Mouse (Mus musculus) mouse trophoblast stem cell (cell line): ENCODE data around the gene Mprip.
"Not testable (repeated sequence)": the region's sequence is repeated elsewhere in the genome, so short reads cannot be mapped to it uniquely, and the experiment has no call there.

Experiments
- in situ Hi-C, 2 experiments: fragments of 300-500 bp; cut with MseI, MboI; formaldehyde crosslinking; loops; 2 replicates in 1 of 2; 3 replicates in 1 of 2; pipeline ENCODE4 v1.15.1; 2025

Gene Mprip

DNA sequence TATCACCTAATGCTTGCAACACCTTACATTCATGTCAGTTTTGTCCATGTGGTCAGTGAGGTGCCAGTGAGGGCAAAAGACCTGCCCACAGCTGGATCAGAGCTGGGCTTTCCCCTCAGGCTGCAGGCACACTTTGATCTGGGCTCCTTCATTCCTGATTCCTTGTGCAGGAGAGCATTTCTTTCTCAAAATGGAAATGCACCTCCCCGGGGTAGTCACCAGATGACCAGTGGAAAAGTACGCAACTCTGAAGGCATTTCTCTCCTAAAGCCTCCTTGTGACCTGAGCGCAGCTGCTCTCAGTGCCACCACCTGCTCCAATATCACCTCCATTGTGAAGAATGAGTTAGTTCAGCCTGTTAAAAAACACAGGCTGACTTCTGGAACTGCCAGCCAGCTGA lies at the start of gene Mprip:
TSS of gene Mprip (plus strand) at position 301 of the 400 bp plus-strand sequence.
- in situ Hi-C loops = no loop called here

GRCm38 (mm10) chr11:59611646-59612045 lies 49.5 kb upstream of the Mprip start:
- in situ Hi-C loops = no loop called here

DNA sequence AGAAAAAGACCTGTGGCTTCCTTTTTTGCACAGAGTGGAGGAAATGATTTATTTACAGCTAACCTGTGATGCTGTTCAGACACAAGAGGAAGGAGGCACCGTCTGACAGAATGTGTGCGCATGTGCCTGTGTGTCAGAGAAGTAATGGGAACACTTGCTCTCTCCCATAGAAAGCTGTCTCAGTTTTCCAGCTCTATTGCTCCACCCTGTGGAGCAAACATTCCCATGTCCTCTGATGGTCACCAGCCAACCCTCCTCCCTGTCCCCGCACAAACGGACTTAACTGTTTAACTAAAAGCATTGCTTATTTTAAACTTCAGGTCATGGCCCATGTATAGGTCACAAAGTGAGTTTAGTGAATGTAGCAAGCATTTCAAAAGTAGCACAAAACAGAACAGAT lies 47.0 kb upstream of the Mprip start:
- in situ Hi-C loops = no loop called here

GRCm38 (mm10) chr11:59616986-59617385 lies 44.1 kb upstream of the Mprip start:
- in situ Hi-C loops = not testable (repeated sequence)

- in situ Hi-C loops = loop anchor here in 1 of 2 experiments (10.0 kb wide), 2 partner anchors 123 to 153 kb away; no protein-coding TSS in a partner anchor
Observed at GRCm38 (mm10) chr11:59622214-59622613, 38.9 kb upstream of the Mprip start.

GRCm38 (mm10) chr11:59624017-59624630 lies 37.0 kb upstream of the Mprip start:
- in situ Hi-C loops = loop anchor here in 1 of 2 experiments (10.0 kb wide), 2 partner anchors 121 to 151 kb away; no protein-coding TSS in a partner anchor

GRCm38 (mm10) chr11:59626192-59626591 lies 34.9 kb upstream of the Mprip start:
- in situ Hi-C loops = loop anchor here in 1 of 2 experiments (10.0 kb wide), 2 partner anchors 119 to 149 kb away; no protein-coding TSS in a partner anchor

GRCm38 (mm10) chr11:59628177-59628576 lies 32.9 kb upstream of the Mprip start:
- in situ Hi-C loops = loop anchor here in 1 of 2 experiments (10.0 kb wide), 2 partner anchors 117 to 147 kb away; no protein-coding TSS in a partner anchor

DNA sequence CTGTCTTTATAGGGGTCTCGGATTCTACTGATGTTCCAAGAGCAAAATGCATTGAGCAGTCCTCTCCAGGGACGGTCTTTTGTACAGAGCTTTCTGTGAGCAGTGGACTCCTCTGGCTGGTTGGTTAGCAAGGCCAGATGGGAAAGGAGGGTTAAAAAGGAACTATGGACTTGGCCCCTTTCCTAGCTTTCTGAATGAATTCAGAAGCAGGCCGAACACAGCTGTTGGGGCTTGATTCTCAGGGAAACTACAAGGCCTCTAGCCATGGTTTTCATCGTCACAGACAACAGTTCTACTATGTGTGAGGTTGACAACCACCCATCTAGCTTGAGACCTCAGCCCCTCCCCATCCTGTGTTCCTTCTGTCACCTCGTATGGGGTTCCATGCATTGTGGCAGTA lies 31.2 kb upstream of the Mprip start:
- in situ Hi-C loops = loop anchor here (10.0 kb wide), 3 partner anchors 115 to 145 kb away; no protein-coding TSS in a partner anchor

DNA sequence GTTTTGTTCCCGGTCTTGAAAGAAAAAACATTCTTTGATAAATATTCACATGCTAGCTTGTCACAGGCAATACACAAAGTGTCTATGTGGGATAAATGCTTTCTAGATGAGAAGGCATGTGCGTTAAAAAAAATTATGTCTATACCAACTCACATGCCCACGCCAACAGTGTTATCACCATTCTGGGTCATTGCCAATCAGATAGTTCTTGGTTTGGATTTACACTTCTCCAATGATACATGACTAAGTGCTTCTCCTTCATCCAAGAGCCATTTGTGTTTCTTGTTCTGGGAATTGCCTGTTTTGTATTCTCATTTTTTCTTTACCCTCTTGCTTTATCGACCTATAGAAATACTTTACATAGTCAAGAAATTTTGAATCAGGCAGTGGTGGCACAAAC lies 29.1 kb upstream of the Mprip start:
- in situ Hi-C loops = loop anchor here in 1 of 2 experiments (10.0 kb wide), 1 partner anchor 123 kb away; no protein-coding TSS in a partner anchor

DNA sequence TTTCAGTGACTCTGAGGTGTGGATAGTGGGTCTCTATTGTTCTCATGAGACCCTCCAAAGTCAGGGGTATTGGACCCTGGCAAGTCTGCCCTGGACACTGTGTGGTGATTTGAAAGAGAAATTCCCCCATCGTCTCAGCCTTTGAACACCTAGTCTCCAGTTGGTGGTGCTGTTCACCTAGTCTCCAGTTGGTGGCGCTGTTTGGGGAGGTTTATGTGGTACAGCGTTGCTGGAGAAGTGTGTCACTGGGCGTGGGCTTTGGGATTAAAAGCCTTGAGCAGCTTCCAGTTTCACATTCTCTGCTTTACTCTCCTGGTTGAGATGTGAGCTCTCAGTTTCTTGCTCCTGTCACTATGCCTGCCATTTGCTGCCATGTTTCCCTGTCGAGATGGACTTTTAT lies 28.1 kb upstream of the Mprip start:
- in situ Hi-C loops = loop anchor here in 1 of 2 experiments (10.0 kb wide), 1 partner anchor 122 kb away; no protein-coding TSS in a partner anchor

- in situ Hi-C loops = loop anchor here in 1 of 2 experiments (10.0 kb wide), 1 partner anchor 121 kb away; no protein-coding TSS in a partner anchor
Observed at GRCm38 (mm10) chr11:59634001-59634660, 27.0 kb upstream of the Mprip start.

GRCm38 (mm10) chr11:59635251-59635795 lies 25.8 kb upstream of the Mprip start:
- in situ Hi-C loops = loop anchor here in 1 of 2 experiments (10.0 kb wide), 1 partner anchor 119 kb away; no protein-coding TSS in a partner anchor

GRCm38 (mm10) chr11:59635821-59636694 lies 25.0 kb upstream of the Mprip start:
- in situ Hi-C loops = loop anchor here in 1 of 2 experiments (10.0 kb wide), 1 partner anchor 119 kb away; no protein-coding TSS in a partner anchor

GRCm38 (mm10) chr11:59636695-59637414 lies 24.2 kb upstream of the Mprip start:
- in situ Hi-C loops = loop anchor here in 1 of 2 experiments (10.0 kb wide), 1 partner anchor 118 kb away; no protein-coding TSS in a partner anchor

GRCm38 (mm10) chr11:59639957-59640643 lies 21.0 kb upstream of the Mprip start:
- in situ Hi-C loops = loop anchor here in 1 of 2 experiments (10.0 kb wide), 1 partner anchor 115 kb away; no protein-coding TSS in a partner anchor

DNA sequence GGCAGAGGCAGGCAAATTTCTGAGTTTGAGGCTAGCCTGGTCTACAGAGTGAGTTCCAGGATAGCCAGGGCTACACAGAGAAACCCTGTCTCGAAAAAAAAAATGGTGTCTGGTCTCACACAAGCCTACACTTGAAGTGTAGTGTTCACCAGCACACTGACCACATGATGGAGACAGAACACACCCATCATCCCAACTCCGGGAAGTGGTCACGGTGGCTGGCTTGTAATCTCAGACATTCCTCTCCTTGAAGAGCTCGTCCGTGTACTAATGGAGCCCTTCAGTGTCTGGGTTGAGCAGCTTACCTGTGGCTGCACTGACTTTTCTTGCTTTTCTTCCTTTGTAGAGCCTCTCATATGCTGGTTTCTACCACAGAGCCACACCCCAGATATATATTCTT lies 19.9 kb upstream of the Mprip start:
- in situ Hi-C loops = no loop called here

- in situ Hi-C loops = no loop called here
Observed at GRCm38 (mm10) chr11:59642420-59642819, 18.7 kb upstream of the Mprip start.

DNA sequence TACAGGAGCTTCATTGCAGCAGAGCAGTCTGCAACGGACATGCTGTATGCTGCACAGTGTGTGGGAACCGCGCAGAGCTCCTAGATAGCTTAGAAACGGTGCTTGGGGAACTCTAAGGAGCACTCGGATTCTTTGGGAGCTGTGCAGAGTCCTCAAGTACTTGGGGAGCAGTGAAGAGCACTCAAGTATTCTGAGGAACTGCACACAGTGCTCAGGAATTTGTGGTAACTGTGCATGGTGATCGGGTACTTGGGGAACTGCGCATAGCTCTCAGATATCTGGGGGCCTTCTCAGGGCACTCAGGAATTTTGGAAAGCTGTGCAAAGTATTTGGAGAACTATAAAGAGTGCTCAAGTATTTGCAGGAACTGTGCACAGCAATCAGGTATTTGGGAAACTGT lies 16.1 kb upstream of the Mprip start:
- in situ Hi-C loops = no loop called here

GRCm38 (mm10) chr11:59649058-59649457 lies 12.0 kb upstream of the Mprip start:
- in situ Hi-C loops = no loop called here
